Mouse (Mus musculus): ENCODE measurements at regions not wholly inside any gene's neighbourhood (a gene's known extent, or its start where the extent isn't known, plus 50 kb on each side); places are given as distances from the start of the nearest gene placed in this dataset.

DNA sequence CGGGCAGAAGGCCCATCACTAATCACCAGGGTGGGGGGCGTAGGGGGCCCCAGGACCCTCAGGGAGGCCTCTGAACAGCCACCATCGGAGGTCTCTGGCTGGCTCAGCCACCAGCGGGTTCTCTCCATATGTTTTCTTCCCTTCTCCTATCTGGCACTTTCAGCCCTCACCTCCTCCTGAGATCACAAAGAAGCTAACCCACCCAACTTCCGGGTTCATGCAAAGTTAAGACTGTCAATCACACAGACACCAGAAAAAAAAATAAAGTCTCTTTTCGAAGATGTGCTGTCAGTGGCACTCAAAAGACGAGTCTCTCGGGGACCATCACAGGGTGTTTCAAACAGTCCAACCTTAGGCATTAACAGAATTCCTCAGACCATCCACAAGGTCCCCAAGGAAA lies 314.2 kb downstream of the Sox9 start:
- DNase-seq (ENCODE audit: extremely low read depth), result no peak
- in situ Hi-C loops (cut with MboI; ENCODE audit: low pct_ligation_motif_present, low pct_unique_long_range_greater_than_20kb, low sequenced_read_pairs) (no loop called here), dilution Hi-C loops (cut with MboI; ENCODE audit: extremely low pct_ligation_motif_present, extremely low pct_unique_long_range_greater_than_20kb, low sequenced_read_pairs) (no loop called here)
- no peaks in the 10 kb centered on the region for H3K27me3 ChIP-seq (replicated peaks)
- H3K9ac ChIP-seq (ENCODE audit: insufficient read depth, low read depth), result no peak overlapping the region
- H3K9me3 ChIP-seq (replicated peaks; ENCODE audit: low read length), result peaks cover 3% of the 10 kb centered on the region
- H3K4me3 ChIP-seq (replicated peaks in 1 of 3; ENCODE audit: low read depth in 2 of 3, low read length in 2 of 3, poor library complexity in 1 of 3), result no peak overlapping the region
- H3K36me3 ChIP-seq (replicated peaks in 1 of 2; ENCODE audit: control insufficient read depth in 1 of 2, insufficient read depth in 1 of 2, low read length in 1 of 2), result peaks cover 5 to 12% of the 10 kb centered on the region in 2 experiments
- no peak overlapping the region for H3K27ac ChIP-seq (ENCODE audit: insufficient read depth, low read depth)
- no peaks in the 10 kb centered on the region for H3K79me2 ChIP-seq (replicated peaks; ENCODE audit: control insufficient read depth, extremely low read depth, insufficient read depth, poor library complexity, severe bottlenecking)
- peaks cover 0 to 3% of the 10 kb centered on the region in 2 experiments; a peak in 2 of 4 replicates for H3K4me1 ChIP-seq (ENCODE audit: control insufficient read depth in 1 of 2, insufficient read depth in 2 of 2)
- H3K4me2 ChIP-seq (ENCODE audit: insufficient read depth, low read depth, poor library complexity, severe bottlenecking), result no peak overlapping the region
- TF ChIP-seq MXI1 (IDR thresholded peaks at IDR 0.05; ENCODE audit: low read depth, low read length) (no peak), GABPA (IDR thresholded peaks at IDR 0.05; ENCODE audit: insufficient replicate concordance, low read depth, low read length) (no peak), MYC (IDR thresholded peaks at IDR 0.05; ENCODE audit: low read depth, low read length) (no peak), RCOR1 (conservative IDR thresholded peaks at IDR 0.05; ENCODE audit: low read depth, low read length) (no peak), E2F4 (IDR thresholded peaks at IDR 0.05; ENCODE audit: insufficient replicate concordance, low read depth, low read length) (no peak)

DNA sequence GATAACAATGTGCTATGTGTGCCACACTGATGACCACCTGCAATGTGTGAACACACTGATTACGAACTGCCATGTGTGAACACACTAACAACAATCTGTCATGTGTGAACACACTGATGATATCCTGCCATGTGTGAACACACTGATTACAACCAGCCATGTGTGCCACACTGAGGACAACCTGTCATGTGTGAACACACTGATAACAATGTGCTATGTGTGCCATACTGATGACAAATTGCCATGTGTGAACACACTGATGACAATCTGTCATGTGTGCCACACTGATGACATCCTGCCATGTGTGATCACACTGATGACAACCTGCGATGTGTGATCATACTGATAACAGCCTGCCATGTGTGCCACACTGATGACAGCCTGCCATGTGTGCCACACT lies 316.3 kb downstream of the Sox9 start:
- H3K9ac ChIP-seq (ENCODE audit: insufficient read depth, low read depth), result no peak overlapping the region
- H3K4me2 ChIP-seq (ENCODE audit: insufficient read depth, low read depth, poor library complexity, severe bottlenecking), result no peak overlapping the region
- no peak overlapping the region for H3K4me3 ChIP-seq (replicated peaks in 1 of 3; ENCODE audit: low read depth in 2 of 3, low read length in 2 of 3, poor library complexity in 1 of 3)
- peaks cover 0 to 25% of the 10 kb centered on the region in 2 experiments; a peak in 3 of 4 replicates for H3K4me1 ChIP-seq (ENCODE audit: control insufficient read depth in 1 of 2, insufficient read depth in 2 of 2)
- peaks cover 5 to 14% of the 10 kb centered on the region in 2 experiments for H3K36me3 ChIP-seq (replicated peaks in 1 of 2; ENCODE audit: control insufficient read depth in 1 of 2, insufficient read depth in 1 of 2, low read length in 1 of 2)
- DNase-seq (ENCODE audit: extremely low read depth), result no peak
- H3K79me2 ChIP-seq (replicated peaks; ENCODE audit: control insufficient read depth, extremely low read depth, insufficient read depth, poor library complexity, severe bottlenecking), result no peaks in the 10 kb centered on the region
- H3K27ac ChIP-seq (ENCODE audit: insufficient read depth, low read depth), result peak overlapping the region; percentile 13; the same call in 1 of the 2 replicates
- dilution Hi-C loops (cut with MboI; ENCODE audit: extremely low pct_ligation_motif_present, extremely low pct_unique_long_range_greater_than_20kb, low sequenced_read_pairs), result no loop called here
- H3K9me3 ChIP-seq (replicated peaks; ENCODE audit: low read length), result peaks cover 3% of the 10 kb centered on the region
- in situ Hi-C loops (cut with MboI; ENCODE audit: low pct_ligation_motif_present, low pct_unique_long_range_greater_than_20kb, low sequenced_read_pairs), result no loop called here
- TF ChIP-seq TBP (conservative IDR thresholded peaks at IDR 0.05; ENCODE audit: low read depth, low read length) (no peak), JUND (conservative IDR thresholded peaks at IDR 0.05; ENCODE audit: low read depth, low read length) (no peak), ZNF384 (IDR thresholded peaks at IDR 0.05; ENCODE audit: low read depth, low read length) (no peak), MXI1 (IDR thresholded peaks at IDR 0.05; ENCODE audit: low read depth, low read length) (no peak), RAD21 (IDR thresholded peaks at IDR 0.05; ENCODE audit: low read depth, low read length) (no peak), HCFC1 (IDR thresholded peaks at IDR 0.05; ENCODE audit: low read depth, low read length) (no peak)
- no peaks in the 10 kb centered on the region for H3K27me3 ChIP-seq (replicated peaks)

DNA sequence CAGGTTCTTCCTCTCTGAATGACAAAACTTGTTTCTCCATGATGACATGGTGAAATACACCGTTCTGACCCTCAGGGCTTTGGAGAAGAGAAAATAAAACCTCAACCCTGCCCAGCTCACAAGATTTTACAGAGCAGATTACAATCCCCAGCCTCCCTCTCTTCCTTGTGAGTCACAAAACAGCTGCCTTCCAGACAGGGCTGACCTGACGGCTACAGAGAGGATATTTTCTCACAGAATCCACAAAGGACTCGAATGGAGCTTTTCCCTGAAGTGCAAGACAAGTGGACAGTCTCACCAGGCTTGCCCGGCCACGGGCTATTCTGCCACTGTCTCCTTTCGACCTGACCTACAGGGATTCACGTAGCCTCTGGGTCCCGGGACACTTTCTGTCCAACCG lies 318.8 kb downstream of the Sox9 start:
- no peak for DNase-seq (ENCODE audit: extremely low read depth)
- H3K27me3 ChIP-seq (replicated peaks), result no peaks in the 10 kb centered on the region
- dilution Hi-C loops (cut with MboI; ENCODE audit: extremely low pct_ligation_motif_present, extremely low pct_unique_long_range_greater_than_20kb, low sequenced_read_pairs) (no loop called here), in situ Hi-C loops (cut with MboI; ENCODE audit: low pct_ligation_motif_present, low pct_unique_long_range_greater_than_20kb, low sequenced_read_pairs) (no loop called here)
- peaks cover 3% of the 10 kb centered on the region for H3K9me3 ChIP-seq (replicated peaks; ENCODE audit: low read length)
- H3K27ac ChIP-seq (ENCODE audit: insufficient read depth, low read depth), result no peak overlapping the region
- TF ChIP-seq MEF2A (IDR thresholded peaks at IDR 0.05; ENCODE audit: borderline replicate concordance, low read depth, low read length) (no peak), UBTF (IDR thresholded peaks at IDR 0.05; ENCODE audit: low read depth, low read length) (no peak), ZMIZ1 (IDR thresholded peaks at IDR 0.05; ENCODE audit: low read depth, low read length) (no peak), MAX (IDR thresholded peaks at IDR 0.05; ENCODE audit: low read length) (no peak), SMC3 (IDR thresholded peaks at IDR 0.05; ENCODE audit: low read depth, low read length) (no peak), ZNF384 (IDR thresholded peaks at IDR 0.05; ENCODE audit: low read depth, low read length) (no peak), E2F4 (IDR thresholded peaks at IDR 0.05; ENCODE audit: insufficient replicate concordance, low read depth, low read length) (no peak), SIN3A (IDR thresholded peaks at IDR 0.05; ENCODE audit: low read length) (no peak)
- no peak overlapping the region for H3K9ac ChIP-seq (ENCODE audit: insufficient read depth, low read depth)
- no peaks in the 10 kb centered on the region for H3K79me2 ChIP-seq (replicated peaks; ENCODE audit: control insufficient read depth, extremely low read depth, insufficient read depth, poor library complexity, severe bottlenecking)
- H3K4me1 ChIP-seq (ENCODE audit: control insufficient read depth in 1 of 2, insufficient read depth in 2 of 2), result peaks cover 0 to 33% of the 10 kb centered on the region in 2 experiments; a peak in 3 of 4 replicates
- H3K4me3 ChIP-seq (replicated peaks in 1 of 3; ENCODE audit: low read depth in 2 of 3, low read length in 2 of 3, poor library complexity in 1 of 3), result no peak overlapping the region
- peaks cover 5 to 14% of the 10 kb centered on the region in 2 experiments for H3K36me3 ChIP-seq (replicated peaks in 1 of 2; ENCODE audit: control insufficient read depth in 1 of 2, insufficient read depth in 1 of 2, low read length in 1 of 2)
- H3K4me2 ChIP-seq (ENCODE audit: insufficient read depth, low read depth, poor library complexity, severe bottlenecking), result no peak overlapping the region
